Mouse (Mus musculus) gastrocnemius, adult 18-20 months (tissue): ENCODE data around the gene Nipsnap2. TPM values are rescaled to one million over a fixed set of nuclear protein-coding genes. Genes with fewer than 3 reads are reported as not detected.
"Not testable (repeated sequence)": the region's sequence is repeated elsewhere in the genome, so short reads cannot be mapped to it uniquely, and the experiment has no call there.

Experiments
- DNase-seq: peaks from one replicate; pipeline ENCODE4 v3.0.0; 2021; ENCODE audit warnings: low spot score
- total RNA-seq, 2 experiments: library from RNA; stranded (reverse); gene quantifications; 2 replicates each; pipeline ENCODE4 v1.2.3; 2021

Nipsnap2 gene
- total RNA-seq, 2 experiments from 2014 or later, result 539 to 562 TPM

- DNase-seq, result no peak
Observed at GRCm38 (mm10) chr5:129756886-129757285, 32.0 kb downstream of the Nipsnap2 start.

GRCm38 (mm10) chr5:129759929-129760480 lies 35.1 kb downstream of the Nipsnap2 start:
- DNase-seq, result no peak

- DNase-seq, result no peak
Observed at GRCm38 (mm10) chr5:129761865-129762540, 37.1 kb downstream of the Nipsnap2 start.

GRCm38 (mm10) chr5:129770443-129771355 lies 45.8 kb downstream of the Nipsnap2 start:
- no peak for DNase-seq

GRCm38 (mm10) chr5:129772433-129772832 lies 47.6 kb downstream of the Nipsnap2 start:
- no peak for DNase-seq

- DNase-seq, result not testable (repeated sequence)
Observed at GRCm38 (mm10) chr5:129773330-129773729, 48.5 kb downstream of the Nipsnap2 start.

- DNase-seq, result no peak
Observed at GRCm38 (mm10) chr5:129774661-129775060, 49.8 kb downstream of the Nipsnap2 start.

GRCm38 (mm10) chr5:129778348-129778995 lies 53.6 kb downstream of the Nipsnap2 start:
- no peak for DNase-seq

- peak; percentile 80 for DNase-seq
Observed at GRCm38 (mm10) chr5:129778996-129779716, 54.3 kb downstream of the Nipsnap2 start.

GRCm38 (mm10) chr5:129780131-129780530 lies 55.3 kb downstream of the Nipsnap2 start:
- DNase-seq, result no peak

GRCm38 (mm10) chr5:129782211-129782610 lies 57.3 kb downstream of the Nipsnap2 start:
- no peak for DNase-seq

- no peak for DNase-seq
Observed at GRCm38 (mm10) chr5:129785235-129785870, 60.5 kb downstream of the Nipsnap2 start.

- DNase-seq, result no peak
Observed at GRCm38 (mm10) chr5:129786161-129786560, 61.3 kb downstream of the Nipsnap2 start.

GRCm38 (mm10) chr5:129786818-129787790 lies 62.2 kb downstream of the Nipsnap2 start, which contains the start of gene Psph:
Psph (minus strand) TSS chr5:129787449.
- DNase-seq, result peak; percentile 95

- DNase-seq, result no peak
Observed at GRCm38 (mm10) chr5:129787818-129788593, 63.1 kb downstream of the Nipsnap2 start.

GRCm38 (mm10) chr5:129790591-129790990 lies 65.7 kb downstream of the Nipsnap2 start:
- not testable (repeated sequence) for DNase-seq
